Mouse (Mus musculus): ENCODE measurements around the gene Ndc1.
"Not testable (repeated sequence)": the region's sequence is repeated elsewhere in the genome, so short reads cannot be mapped to it uniquely, and the experiment has no call there.

Gene Ndc1

DNA sequence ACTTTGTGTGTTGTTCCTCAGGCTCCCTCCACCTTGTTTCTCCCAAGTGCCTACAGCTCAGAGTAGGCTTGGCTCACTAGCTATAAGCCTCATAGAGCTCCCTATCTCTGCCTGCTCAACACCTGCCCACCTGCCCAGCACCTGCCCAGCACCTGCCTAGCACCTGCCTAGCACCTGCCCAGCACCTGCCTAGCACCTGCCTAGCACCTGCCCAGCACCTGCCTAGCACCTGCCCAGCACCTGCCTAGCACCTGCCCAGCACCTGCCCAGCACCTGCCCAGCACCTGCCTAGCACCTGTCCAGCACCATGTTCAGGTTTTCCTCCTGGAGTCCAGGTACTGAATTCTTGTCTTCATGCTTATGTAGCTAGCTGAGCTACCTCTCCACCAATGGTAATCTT lies 1.2 kb upstream of the Ndc1 start:
- DNase-seq (ENCODE audit: low spot score), result not testable (repeated sequence)

DNA sequence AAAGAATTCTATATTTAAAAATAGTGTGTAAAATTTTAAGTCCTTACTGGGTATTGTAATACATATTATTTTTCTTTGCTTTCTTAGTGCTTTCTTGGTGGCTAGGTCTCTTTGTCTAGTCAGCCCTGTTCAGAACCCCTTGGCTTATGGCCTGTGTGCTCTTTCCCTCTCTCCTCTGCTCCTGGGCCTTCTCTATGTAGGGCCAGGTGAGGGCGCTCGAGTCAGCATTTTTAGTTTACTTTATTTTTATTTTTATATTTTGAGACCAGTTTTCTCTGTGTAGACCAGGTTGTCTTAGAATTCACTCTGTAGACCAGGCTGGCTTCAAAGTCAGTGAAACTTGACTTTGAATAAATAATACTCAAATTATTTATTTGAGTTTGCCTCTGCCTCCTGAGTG lies 4.7 kb downstream of the Ndc1 start:
- no peak for DNase-seq (ENCODE audit: low spot score)

DNA sequence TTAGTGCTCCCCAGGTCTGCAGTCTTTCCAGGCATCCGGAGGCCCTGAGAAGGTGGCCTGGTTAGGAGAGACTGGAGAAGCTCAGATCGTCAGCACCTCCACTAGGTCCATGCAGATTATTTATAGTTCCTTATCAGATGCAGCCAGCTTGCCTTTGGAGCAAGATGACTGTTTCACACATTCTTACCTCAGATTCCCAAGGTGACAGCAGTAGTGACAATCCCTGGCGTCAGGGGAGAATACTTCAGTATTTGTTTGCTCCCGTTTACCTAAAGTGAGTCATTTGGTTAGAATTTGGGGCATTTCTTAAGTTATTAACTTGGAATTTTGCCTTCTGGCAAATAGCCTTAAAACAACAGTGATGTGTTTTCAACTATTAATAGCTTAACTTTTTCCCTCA lies 7.1 kb downstream of the Ndc1 start:
- DNase-seq (ENCODE audit: low spot score), result no peak

DNA sequence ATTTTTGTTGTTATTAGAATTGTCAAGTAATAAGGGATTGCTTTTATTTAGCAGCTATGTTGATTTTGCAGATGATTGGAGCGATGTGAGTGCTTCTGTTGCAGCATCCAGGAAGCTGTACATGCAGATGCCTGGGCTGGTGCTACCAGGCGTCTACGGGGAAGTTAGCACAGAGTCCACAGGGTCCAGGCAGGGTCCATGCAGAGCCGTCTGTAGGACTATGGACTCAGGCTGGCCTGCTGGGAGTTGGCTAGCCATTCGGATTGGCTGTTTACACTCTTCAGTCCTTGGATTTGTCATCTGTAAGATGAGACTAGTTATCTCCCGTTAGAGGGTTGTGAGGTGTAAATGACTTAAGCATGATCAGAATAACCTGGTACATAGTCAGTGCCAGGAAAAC lies 11.4 kb downstream of the Ndc1 start:
- DNase-seq (ENCODE audit: low spot score), result no peak

DNA sequence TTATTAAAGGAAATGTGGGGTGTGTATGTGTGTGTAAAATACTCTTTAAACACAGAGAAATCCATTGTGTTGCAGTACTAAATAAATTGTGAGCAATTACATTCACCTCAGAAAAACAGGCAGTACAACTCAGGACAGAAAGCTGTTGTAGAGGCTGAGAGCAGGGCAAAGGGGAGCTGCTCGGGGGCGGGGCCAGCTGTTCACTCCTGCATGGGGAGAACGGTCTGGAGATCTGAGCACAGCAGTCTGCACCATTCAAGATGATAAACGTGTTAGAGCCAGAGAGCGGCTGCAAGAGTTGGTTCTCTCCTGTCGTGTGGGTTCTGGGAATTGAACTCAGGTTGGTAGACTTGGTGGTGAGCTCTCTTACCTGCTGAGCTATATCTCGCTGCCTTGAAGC lies 13.3 kb downstream of the Ndc1 start:
- DNase-seq (ENCODE audit: low spot score), result no peak

DNA sequence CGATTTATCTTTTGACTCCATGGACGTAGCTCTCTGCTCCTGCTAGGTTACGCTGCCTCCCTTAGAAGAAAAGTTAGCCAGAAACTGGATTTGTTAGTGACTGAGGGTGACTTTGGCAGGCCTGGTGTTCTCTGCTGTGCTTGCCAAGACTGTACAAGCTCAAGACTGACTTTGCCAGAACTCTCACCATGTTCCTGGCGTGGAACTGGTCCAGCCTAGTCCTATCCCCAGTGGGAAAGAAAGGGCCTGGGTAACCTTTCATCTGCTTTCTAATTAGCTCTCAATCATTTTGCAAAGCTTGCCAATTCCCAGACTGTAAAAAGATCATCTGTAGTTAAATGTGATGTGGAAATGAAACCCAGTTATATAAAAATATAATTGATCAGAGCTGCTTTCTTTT lies 19.5 kb downstream of the Ndc1 start:
- DNase-seq (ENCODE audit: low spot score), result no peak

DNA sequence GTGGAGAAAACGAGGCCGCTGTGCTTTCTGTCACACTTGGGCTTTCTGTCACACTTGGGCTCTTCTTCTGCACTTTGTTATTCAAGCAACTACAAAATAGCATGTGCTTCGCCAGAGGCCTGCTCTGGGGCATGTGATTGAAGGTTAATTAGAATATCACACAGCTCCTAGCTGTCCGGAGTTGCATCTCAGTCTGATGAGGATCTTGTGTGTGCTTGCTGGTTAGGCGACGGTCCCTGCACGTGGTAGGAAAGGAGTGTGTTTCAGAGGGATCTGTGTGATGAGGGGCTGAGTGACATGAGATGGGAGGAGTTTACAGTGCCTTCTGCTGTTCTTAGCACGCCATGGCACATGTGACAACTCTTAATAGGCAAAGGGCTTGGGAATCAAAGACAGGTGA lies 19.9 kb downstream of the Ndc1 start:
- no peak for DNase-seq (ENCODE audit: low spot score)

DNA sequence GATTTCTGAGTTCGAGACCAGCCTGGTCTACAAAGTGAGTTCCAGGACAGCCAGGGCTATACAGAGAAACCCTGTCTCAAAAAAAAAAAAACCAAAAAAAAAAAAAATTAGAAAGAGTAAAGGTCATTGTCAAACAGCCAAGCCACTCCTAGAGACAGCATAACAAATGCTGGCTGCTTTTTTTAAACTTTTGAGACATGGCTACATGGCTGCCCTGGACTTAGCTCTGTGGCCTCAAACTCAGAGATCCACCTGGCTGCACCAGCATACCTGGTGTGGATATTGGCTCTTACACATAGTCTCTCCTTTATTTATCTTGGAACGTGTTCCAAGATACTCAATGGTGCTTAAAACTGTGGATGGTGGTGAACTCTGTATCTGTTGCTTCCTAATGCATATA lies 20.7 kb downstream of the Ndc1 start:
- DNase-seq (ENCODE audit: low spot score), result no peak

DNA sequence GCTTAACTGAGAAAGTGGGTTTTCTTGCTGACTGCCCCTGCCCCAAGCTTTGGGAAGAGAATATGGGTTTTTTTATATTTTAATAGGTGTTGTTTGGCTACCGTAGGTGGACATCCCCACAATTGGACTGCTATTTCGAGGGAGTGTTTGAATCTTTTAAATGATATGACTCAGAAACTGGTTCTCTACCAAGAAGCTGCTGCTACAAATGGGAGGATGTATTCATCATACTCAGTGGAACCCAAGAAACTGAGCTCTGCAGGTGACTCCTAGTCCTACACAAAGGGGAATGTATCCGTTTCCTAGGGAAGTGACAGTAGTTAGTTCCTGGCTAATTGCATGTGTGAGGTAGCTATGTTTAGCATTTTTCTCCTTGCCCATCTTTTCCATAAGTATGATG lies 21.8 kb downstream of the Ndc1 start:
- no peak for DNase-seq (ENCODE audit: low spot score)

DNA sequence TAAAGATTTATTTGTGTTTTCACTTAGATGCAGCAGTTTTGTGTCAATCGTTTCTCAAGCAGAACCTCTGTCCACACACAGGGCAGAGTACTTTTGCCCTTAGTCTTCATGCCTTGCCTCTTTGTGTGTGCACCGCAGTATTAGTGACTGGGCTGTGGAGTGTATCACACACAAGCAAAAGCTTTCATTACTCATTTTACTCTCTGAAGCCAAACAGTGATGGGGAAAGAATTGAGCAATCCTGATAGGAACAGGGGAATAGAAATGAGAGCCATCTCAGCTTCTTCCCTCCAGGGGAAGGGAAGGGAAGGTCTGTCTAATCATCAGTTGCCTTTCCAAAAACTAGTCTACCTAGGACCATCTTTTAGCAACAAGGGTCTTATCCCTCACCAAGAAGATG lies 26.2 kb downstream of the Ndc1 start:
- no peak for DNase-seq (ENCODE audit: low spot score)

DNA sequence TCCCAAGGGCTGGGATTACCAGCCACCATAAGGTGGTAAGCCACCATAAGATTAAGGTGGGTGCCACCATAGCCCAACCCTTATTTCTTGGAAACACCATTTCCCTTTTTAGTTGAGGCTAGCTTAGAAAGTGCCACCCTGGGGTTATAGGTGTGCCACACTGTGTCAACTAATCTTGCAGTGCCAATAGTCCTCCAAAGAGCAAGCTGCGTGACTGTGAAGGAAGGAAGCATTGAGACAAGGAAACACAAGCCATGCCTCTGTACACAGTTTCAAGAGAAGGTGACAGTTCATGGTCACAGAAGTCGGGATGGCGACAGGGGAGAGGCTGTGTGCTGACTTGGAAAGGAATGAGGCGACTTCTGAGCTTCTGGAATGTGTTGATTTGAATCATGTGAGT lies 52.6 kb downstream of the Ndc1 start:
- no peak for DNase-seq (ENCODE audit: low spot score)

DNA sequence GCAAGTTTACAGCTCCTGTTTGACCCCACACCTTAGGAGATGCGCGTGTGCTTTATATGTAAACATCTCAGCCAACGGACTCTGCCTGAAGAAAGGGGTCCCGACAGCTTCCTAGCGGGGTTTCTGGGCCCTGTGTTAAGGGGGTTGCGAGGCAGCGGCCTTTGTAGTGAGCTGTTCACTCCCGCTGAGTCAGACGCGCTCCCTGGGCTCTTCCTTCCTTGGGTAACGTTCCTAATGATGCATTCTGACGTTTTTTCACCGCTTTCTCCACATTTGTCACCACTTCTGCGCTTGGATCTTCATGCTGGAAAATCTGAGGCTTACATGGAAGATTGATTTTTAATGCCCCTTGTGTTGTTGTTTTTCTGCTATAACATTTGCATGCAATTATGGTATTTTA lies 54.1 kb downstream of the Ndc1 start:
- DNase-seq (ENCODE audit: low spot score), result no peak

DNA sequence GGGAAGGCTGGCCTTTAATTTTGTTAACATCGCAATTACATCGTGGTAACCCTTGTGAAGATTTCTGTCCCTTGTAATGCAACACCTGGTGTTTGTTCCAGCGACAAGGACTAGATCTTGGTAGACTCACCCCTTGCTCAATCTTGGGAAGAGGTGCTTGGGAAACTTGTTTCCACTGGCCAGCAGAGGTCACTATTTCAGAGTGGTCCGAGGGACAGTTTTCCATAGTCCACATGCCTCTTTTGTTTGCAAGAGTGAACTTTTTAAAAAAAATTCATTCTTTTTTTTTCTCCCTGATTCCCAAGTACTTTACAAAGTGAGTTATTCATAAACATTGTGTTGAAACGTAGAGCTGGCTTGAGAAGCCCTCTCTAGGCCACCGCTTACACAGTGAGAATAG lies 54.6 kb downstream of the Ndc1 start:
- DNase-seq (ENCODE audit: low spot score), result no peak

DNA sequence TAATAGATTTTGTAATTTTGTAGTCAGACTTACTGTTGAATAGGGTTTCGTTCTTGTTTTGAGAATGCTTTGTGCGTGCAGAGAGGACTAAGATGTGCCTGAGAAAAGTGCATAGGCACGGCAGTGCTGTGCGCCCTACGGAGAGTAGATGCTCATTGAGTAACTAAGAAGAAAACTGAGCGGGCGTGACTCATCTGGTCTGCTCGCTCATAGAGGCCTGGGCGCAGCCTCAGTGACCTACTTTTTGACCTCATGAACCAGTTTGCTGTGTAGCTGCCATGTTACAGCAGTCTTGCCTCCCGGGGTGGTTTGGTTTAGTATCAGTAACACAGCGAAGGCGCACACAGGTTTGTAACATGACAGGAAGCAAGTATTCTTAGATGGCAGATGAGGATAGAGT lies 58.0 kb downstream of the Ndc1 start:
- DNase-seq (ENCODE audit: low spot score), result no peak

DNA sequence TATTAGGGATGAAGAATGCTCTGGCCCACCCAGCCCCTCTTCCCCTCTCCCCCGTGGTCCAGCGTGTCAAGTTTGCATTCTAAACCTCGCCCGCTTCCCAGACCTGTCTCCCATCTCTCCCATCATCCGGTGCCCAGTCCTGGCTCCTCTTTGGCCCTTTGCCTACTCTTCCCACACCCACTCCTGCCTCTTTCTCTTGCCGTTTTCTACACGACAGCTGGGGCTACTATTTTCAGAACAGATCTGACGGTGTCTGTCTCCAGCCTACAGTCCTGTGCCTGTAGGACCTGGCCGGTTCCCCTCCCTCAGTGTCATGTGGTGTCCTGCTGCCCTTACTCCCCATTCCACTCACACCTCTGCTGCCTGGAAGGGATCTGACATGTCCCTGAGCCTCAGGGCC lies 59.0 kb downstream of the Ndc1 start:
- DNase-seq (ENCODE audit: low spot score), result no peak

DNA sequence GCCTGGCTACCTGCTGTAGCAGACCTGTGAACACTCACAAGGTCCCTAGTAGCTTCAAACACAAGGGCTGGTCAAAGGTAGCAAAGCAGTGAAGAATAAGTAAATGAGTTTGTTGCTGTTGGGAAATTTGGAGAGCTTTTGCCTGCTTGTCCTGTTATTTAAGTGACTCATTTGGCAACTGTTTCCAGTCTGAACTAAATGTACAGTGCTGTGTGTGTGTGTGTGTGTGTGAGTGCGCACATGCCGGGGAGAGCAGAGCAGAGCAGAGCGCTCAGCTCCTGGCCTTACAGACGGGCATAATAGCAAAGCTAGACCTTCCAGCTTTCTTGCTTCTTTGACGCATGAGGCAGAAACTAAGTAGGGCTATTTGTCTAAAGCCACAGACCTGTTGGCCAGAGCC lies 65.1 kb downstream of the Ndc1 start:
- no peak for DNase-seq (ENCODE audit: low spot score)

DNA sequence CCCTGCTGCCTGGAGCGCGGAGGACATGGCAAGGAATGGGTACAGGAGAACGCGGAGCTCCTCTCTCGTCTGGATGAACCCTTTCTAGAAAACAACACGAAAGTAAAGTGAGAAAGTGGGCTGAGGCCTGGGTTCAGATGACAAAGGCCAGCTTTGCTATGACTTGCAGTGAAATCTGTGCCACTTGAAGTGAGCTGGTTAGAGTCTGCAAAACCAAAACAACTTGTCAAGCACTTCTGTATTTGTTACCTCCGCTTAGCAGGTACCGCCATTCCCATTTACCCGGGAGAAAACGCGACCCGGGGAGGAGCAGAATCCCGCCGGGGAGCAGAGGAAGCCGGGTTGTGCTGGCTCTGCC lies 66.4 kb downstream of the Ndc1 start:
- DNase-seq (ENCODE audit: low spot score), result no peak

DNA sequence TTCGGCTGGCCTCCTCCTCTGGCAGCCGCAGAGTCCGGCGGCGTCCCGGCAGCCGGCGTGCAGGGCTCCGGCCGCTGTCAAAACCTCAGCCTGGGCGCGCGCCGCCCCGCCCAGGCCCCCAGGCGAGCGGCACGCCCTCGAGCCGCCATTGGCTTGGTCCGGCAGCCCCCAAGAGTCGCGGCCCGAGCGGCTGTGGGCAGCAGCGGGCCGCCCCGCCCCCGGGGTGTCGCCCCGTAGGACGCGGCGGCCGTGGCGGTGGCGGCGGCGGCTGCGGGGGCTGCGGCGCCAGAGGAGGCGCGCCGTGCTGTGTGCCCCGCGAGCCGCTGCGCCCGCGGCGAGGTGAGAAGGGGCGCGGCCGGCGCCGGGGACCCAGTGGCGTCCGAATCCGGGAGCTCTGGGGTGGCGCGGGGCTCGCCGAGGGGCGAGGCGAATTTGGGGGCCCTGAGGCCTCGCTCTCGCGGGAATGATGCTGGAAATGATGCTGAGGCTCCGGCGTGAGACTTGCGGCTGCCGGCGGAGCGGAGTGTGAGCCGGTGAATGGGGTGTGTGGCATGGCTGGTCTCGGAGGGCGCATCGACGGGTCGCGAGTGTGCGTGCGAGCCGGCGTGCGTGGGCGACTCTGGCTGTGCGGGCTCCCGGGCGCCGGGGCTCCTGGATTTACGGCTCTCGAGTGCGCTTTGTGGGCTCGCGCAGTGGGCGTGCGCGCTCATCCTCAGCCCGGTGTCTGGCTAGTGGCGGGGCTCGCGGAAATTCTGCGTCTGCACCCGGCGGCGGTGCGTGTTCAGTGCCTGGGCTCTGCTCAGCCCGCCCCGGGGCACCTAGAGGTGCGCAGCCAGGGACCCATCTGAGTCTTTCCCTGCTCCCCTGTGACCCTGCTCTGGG lies 67.0 kb downstream of the Ndc1 start, which contains the start of gene Glis1:
Glis1 (plus strand) TSS at position 236 of the 882 bp plus-strand sequence.
- DNase-seq (ENCODE audit: low spot score), result no peak

DNA sequence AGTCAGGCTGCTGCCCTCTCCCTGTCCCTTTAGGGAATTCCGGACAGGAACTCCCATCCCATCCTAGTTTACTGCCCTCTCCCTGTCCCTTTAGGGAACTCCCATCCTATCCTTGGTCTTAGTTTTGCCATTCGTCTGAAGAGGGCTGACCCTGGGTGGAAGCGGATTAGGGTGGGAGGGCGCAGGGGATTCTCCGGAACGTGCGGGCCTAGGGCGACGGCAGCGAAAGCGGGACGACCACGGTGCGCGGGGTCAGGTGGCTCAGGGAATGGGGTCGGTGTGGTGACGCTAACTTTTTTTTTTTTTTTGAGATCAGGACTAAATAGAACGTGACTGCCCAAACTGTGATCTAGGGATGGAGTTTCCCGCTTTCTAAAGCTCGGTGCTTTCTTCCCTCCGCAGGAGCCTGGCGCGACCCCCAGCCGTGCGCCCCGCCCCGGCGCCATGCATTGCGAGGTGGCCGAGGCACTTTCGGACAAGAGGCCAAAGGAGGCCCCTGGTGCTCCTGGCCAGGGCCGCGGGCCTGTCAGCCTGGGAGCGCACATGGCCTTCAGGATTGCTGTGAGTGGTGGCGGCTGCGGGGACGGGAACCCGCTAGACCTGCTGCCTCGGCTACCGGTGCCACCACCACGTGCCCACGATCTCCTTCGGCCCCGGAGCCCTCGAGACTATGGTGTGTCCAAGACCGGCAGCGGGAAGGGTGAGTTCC lies 67.8 kb downstream of the Ndc1 start:
- no peak for DNase-seq (ENCODE audit: low spot score)

DNA sequence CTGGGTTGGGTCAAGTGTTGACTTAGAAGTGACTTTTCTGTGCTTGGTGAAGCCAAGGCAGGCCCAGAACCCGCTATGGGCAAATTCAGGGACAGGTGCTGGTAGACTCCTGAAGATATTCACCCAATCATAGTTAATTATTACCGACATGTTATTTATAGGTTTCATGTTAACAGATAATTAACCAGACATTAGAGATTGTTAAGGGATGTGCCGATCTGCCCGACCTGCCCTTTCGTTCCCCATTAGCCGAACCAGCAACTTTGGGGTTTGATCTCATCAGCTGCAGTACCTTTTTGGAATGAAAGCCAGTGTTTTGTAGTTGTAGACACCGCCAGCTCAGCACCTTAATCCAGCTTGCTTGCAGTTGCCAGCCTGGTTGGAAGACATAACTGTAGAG lies 68.9 kb downstream of the Ndc1 start:
- DNase-seq (ENCODE audit: low spot score), result no peak

DNA sequence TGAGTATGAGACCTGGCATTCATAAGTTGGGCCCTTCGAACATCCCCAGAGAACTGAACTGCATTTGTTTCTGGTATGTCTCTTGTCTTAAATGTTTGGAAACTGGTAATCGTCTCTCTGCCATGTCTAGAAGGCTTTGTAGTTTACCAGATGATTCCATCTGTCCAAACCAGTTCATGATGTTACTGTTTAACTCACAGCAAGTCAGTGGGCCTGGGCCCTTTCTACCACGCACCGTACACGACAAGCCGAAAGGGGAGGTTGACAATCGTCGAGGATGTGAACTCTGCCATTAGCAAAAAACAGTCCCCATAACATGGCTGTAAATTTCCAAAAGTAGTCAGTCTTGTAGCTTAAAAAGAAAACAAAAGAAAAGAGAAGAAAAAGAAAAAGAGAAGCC lies 71.2 kb downstream of the Ndc1 start:
- no peak for DNase-seq (ENCODE audit: low spot score)

DNA sequence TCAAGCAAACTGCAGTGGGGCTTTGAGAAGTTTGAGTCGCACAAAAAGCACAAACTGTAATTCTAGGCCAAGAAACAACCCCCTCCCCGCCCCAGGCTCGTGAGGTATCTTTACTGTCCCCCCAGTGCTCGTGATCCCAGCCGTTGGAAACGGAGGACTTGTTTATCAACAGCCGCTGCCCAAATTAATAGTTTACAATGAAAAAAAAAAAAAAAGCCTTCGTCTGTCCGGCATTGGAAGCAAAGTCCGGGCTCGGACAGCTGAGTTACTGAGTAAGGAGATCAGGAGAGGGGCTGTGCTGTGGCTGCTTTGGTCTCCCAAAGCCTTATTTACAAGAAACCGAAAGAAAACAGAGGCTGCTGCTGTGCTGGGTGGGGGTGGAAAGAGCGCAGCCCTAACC lies 72.7 kb downstream of the Ndc1 start:
- no peak for DNase-seq (ENCODE audit: low spot score)

DNA sequence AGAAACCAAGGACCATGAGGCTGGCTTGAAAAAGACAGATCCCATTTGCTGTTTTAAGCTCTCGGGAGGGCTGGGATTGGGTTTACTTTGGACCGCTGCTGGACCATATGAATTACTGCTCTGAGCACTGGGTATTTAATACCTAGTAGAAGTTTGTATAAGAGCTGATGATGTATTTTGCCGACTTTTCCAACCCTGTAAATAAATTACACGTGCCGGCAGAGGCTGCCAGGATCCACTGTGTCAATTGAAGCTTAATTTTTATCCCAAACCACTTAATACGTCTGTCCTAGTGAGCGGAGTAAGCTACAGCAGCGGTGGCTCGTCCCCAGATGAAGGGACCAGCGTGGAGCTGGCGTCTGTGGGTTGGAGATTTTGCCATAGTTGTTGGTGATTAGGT lies 74.7 kb downstream of the Ndc1 start:
- no peak for DNase-seq (ENCODE audit: low spot score)
